Mouse (Mus musculus) skeletal muscle tissue, adult 2 months (tissue): ENCODE results near the gene Yy1.
"Not testable (repeated sequence)": the region's sequence is repeated elsewhere in the genome, so short reads cannot be mapped to it uniquely, and the experiment has no call there.

ENCODE experiments used
- DNase-seq: peaks from one replicate; pipeline ENCODE4 v3.0.0-alpha.2; 2012; ENCODE audit warnings: low read depth, low spot score

Yy1 gene

GRCm38 (mm10) chr12:108826282-108826957, 33.6 kb downstream of the Yy1 start:
- no peak for DNase-seq

GRCm38 (mm10) chr12:108826958-108827535, 34.3 kb downstream of the Yy1 start:
- no peak for DNase-seq

DNA sequence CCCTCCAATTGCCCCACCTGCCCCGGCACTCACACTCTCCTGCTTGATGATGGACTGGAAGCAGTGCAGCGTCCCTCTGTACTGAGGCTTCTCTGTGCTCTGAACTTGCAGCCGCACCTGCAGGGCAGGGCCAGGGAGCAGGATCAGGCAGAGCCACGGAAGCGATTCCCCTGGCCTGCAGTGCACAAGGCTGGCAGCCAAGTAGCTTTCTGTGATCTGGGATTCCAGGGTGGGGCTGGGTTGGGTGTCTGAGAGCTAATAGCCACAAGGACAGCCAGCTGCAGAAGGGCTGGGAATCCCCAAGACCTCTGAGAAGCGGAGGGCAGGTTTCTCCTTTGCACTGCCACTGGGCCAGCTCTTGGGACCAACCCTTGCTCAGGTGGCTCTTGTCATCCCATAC, 34.9 kb downstream of the Yy1 start:
- peak; percentile 68 for DNase-seq

- DNase-seq, result no peak
Measured at GRCm38 (mm10) chr12:108829636-108830035, 36.9 kb downstream of the Yy1 start.

DNA sequence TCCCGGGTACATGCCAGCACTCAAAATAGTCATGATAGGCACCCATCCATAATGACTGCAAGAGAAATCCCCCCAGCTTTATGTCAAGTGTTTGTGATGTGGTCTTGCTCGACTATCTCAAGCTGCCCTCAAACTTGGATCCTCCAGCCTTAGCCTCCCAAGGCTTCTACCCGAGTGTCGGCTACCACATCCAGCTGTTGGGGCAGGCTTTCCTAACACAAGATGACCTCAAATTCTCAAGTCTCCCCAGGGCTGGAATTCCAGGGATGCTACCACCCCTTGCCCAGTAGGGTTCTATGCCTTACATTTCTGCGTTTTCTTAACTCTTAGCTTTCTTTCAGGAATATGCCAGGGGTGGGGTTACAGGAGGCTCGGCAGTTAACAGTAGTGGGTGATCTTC, 37.6 kb downstream of the Yy1 start:
- DNase-seq, result no peak

DNA sequence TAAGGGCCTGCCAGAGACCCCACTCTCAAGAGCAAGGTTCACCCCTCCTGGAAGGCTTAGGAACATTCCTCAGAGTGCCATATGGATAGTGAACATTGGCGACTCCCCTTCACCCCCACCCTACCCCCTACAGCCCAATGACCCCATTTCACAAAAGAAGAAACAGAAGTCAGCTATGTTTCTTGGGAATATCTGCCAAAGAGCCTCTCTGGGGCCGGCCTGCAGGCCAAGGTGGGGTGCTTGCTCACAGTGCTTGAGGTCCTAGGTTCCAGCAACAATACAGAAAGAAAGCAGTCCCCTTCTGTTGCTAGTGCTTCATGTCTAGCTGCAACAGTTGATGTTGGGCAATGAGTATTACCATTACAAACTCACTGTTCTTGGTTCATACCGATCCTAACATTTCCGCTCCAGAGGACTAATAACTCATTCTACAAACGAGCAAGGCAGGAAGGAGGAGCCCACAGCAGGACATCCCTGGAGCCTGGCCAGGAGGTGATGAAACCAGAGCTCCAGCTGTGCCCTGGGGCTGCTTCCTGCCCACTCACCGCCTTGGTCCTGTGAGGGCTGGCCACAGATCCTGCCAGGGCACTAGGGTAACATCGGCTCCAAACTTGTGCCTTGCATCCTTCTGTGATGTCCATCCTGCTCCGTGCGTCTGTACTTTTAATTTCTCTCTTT, 39.3 kb downstream of the Yy1 start:
- DNase-seq, result no peak

DNA sequence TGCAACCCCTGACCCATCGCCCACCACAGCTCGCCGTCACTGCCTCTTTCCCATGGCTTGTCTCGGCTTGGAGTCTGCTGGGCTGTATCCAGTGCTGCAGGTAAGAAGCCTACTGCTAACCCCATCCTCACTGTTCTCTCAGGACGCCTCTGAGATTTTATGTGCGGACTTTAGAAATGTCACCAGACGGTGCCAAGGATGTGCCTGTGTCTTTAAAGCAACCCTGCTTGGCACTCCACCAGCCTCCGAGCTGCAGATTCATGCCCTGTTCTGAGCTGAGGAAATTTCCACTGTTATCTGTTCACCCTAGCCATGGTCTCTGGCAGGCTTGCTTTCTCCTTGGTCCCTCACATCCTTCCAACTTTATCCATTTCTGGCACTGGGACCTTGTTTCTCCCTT, 40.1 kb downstream of the Yy1 start:
- no peak for DNase-seq

- DNase-seq, result no peak
Measured at GRCm38 (mm10) chr12:108833408-108833807, 40.6 kb downstream of the Yy1 start.

GRCm38 (mm10) chr12:108834337-108834736, 41.6 kb downstream of the Yy1 start:
- no peak for DNase-seq

DNA sequence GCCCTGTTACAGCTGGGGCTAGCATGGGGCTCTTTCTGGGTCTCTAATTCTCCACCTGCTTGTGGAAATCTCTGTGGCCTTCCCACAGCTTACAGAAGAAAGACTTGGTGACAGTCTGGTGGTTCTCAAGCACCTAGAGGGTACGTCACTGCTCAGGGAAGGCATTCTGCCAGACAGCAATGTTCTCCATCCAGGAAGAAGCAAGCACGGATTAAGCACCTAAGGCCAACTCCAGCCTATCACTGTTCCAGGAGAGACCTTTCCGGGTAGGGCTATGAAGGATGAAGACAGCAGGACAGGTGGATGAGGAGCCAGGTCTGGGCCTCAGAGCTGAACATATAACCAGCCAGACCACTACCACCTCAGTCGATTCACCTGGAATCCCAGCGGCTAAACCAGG, 42.0 kb downstream of the Yy1 start:
- no peak for DNase-seq

DNA sequence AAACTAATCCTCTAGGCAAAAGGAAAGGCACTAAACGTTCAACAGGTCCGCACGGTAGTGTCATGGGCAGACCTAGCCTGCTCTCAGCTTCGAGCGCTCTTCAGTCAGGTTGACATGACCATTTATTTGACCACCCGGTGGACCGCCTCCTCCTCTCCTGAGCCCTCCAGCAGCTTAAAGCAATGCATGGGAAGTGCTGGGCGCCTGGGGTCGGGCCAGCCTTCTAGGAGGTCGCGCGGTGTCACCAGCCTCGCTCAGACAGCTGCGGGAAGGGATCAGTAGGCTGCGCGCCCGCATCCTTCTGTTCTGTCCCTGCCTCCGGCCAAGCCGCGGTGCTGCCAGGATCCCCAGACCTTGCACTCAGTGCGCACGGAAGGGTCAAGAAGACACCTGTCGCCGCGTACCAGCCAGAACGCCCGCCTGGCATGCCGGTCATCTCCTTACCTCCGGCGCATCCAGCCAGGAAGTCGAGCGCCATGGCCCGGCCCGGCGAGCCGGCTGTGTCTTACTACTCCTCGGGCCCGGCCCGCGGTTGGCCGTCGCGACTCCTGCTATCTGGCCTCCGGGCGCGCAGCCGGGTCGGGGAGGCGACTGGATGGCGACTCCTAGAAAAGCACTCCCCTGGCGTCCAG, 42.6 kb downstream of the Yy1 start:
- peak; percentile 70 for DNase-seq

- DNase-seq, result peak; percentile 95
Measured at GRCm38 (mm10) chr12:108835840-108836409, 43.2 kb downstream of the Yy1 start, which contains the start of the genes Slc25a29 and Slc25a47. Gene Slc25a29 (minus strand): TSS chr12:108835883. Gene Slc25a47 (plus strand): TSS chr12:108836046.

DNA sequence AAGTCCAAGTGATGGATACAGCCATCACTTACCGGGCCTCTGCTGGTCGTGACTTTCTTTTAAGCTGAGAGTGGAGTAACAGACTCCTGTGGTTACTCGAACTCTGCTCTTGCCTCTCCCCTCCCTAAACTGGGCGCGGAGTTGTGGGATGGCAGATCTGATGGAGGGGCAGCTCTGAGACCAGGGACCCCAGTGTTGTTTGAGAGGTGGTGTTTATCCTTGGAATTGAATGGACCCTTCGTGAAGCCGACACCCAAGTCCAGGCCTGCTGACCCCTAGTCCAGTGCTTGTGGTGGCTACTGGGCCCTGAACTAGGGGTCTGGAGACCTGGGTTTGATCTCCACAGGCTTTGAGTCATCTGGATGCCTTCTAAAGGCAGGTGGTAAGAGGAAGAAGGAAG, 43.9 kb downstream of the Yy1 start:
- no peak for DNase-seq

DNA sequence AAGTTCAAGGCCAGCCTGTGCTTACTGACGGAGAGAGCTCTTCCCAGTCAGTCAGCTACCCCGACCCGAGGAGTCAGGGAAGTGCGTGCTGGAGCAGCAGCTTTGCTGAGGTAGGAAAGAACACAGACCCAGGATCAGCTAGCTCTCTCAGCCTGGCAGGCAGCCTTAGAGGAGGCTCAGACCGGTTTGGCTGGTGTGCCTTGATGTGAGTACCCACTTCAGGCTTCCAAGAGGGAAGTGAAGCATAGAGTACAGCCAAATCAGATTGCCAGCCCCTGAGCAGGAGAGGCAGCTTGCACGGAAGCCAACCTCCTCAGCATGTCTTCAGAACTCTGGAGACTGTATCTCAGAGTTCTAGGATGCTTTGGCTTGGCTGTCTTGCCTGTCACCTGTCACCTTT, 48.4 kb downstream of the Yy1 start:
- no peak for DNase-seq

GRCm38 (mm10) chr12:108842663-108843062, 49.9 kb downstream of the Yy1 start:
- no peak for DNase-seq

DNA sequence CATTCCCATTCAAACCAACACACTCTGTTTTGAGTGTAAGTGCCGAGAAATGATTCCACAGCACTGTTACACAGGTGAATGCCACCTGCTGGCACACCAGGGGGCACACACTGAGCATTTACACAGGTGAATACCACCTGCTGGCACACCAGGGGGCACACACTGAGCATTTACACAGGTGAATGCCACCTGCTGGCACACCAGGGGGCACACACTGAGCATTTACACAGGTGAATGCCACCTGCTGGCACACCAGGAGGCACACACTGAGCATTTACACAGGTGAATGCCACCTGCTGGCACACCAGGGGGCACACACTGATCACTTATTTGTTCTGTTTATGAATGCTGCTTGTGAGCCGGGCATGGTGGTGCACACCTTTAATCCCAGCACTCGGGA, 55.3 kb downstream of the Yy1 start:
- DNase-seq, result not testable (repeated sequence)

- no peak for DNase-seq
Measured at GRCm38 (mm10) chr12:108849488-108850022, 56.8 kb downstream of the Yy1 start.

- no peak for DNase-seq
Measured at GRCm38 (mm10) chr12:108850129-108850528, 57.4 kb downstream of the Yy1 start.

DNA sequence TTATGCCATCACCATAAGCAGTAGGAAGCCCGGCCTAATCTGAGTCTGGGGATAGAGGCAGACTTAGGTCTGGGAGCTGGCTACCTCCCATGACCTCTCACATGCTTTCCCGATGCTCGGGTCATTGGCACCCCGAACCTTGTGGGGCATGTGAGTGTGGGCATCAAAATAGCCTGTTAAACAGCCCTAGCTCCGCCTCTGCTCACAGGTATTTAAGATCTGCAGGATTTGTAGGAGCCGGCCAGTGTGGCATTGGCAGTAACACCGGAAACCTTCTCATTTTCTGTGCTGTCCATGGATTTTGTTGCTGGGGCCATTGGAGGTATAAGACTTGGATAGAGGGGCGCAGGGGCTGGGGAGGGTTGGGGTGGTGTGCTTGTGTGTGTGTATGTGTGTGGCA, 58.1 kb downstream of the Yy1 start:
- DNase-seq, result no peak

DNA sequence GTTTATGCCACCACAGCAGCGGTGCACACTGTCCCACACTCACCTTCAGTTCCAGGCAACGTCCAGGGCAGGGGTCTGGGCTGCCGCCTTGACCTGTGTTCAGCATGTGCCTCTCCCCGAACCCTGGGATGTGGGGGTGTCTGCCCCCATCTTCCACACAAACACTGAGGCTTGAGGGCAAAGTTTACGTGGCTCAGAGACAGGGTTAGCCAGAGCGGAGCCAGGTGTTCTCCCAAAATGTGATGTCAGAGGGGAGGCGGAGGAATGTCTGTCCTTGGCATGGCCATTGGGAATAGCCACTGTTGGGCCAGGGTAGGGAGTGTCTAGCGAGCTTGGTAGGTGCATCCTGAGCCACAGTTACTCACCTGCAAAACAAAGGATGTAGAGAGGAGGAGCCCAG, 60.0 kb downstream of the Yy1 start:
- no peak for DNase-seq

- DNase-seq, result no peak
Measured at GRCm38 (mm10) chr12:108855081-108855480, 62.3 kb downstream of the Yy1 start.

DNA sequence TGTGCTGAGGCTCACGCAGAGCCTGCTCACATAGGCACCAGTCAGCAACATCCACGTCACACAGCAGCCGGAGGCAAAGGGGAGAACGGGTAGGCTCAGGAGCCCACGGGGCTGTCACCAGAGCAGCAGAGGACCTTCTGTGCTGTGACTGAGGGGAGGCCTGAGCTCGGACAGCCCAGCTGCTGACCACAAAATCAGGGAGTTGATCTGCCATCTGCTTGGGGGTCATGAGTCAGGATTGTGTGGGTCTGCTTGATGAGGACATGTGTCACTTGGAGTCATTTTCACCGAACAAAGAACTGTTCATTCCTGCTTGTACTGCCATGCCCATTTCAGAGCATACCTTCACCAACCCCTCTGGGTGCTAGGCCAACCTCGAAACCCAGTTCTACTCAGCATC, 63.4 kb downstream of the Yy1 start:
- DNase-seq, result no peak
